Mouse (Mus musculus) myocyte (in vitro differentiated cells): Measurements from ENCODE around the gene Ssr4. TPM values are rescaled to one million over a fixed set of nuclear protein-coding genes. Genes with fewer than 3 reads are reported as not detected.

ENCODE experiments used
- H3K27me3 ChIP-seq: one replicate; pipeline ENCODE4 v1.6.1; 2011; ENCODE audit not compliant: control insufficient read depth, insufficient read depth, insufficient read length
- H3K36me3 ChIP-seq: one replicate; pipeline ENCODE4 v1.6.1; 2011; ENCODE audit not compliant: control insufficient read depth, insufficient read depth
- H3K4me2 ChIP-seq: one replicate; pipeline ENCODE4 v1.6.1; 2011; ENCODE audit warnings: low read depth, control low read depth
- H3K4me3 ChIP-seq: one replicate; pipeline ENCODE4 v1.5.1; 2011; ENCODE audit warnings: mild to moderate bottlenecking, control low read depth, moderate library complexity
- H3K79me2 ChIP-seq: one replicate; pipeline ENCODE4 v1.6.1; 2011; ENCODE audit not compliant: control insufficient read depth, insufficient read depth
- H3ac ChIP-seq: one replicate; pipeline ENCODE4 v1.6.1; 2011; ENCODE audit not compliant: control insufficient read depth, insufficient read length
- CEBPB ChIP-seq: IDR thresholded peaks from 2 replicates; pipeline ENCODE4 v1.6.1; 2011; ENCODE audit warnings: mild to moderate bottlenecking, moderate library complexity; ENCODE audit not compliant: poor library complexity, insufficient read depth, severe bottlenecking
- E2F4 ChIP-seq: IDR thresholded peaks from one replicate; pipeline ENCODE4 v1.6.1; 2011; ENCODE audit warnings: mild to moderate bottlenecking, control low read depth, moderate library complexity; ENCODE audit not compliant: insufficient read depth
- MAX ChIP-seq: IDR thresholded peaks from one replicate; pipeline ENCODE4 v1.6.1; 2011; ENCODE audit warnings: low read depth, mild to moderate bottlenecking, control low read depth
- MYOD1 ChIP-seq, 3 experiments: IDR thresholded peaks; one replicate each; pipeline ENCODE4 v1.6.1; 2011; ENCODE audit warnings: control low read depth in 2 of 3, low read depth in 2 of 3, mild to moderate bottlenecking in 2 of 3, moderate library complexity in 1 of 3; ENCODE audit not compliant: insufficient read length in 2 of 3, control insufficient read depth in 1 of 3
- MYOG ChIP-seq, 3 experiments: IDR thresholded peaks; one replicate each; pipeline ENCODE4 v1.6.1; 2011; ENCODE audit warnings: control low read depth in 2 of 3, low read depth in 2 of 3, mild to moderate bottlenecking in 2 of 3; ENCODE audit not compliant: insufficient read length in 2 of 3, control insufficient read depth in 1 of 3, insufficient read depth in 1 of 3
- POLR2A ChIP-seq: IDR thresholded peaks from one replicate; pipeline ENCODE4 v1.6.1; 2011; ENCODE audit warnings: low read depth, mild to moderate bottlenecking, control low read depth, moderate library complexity; ENCODE audit not compliant: insufficient read length
- POLR2AphosphoS2 ChIP-seq: IDR thresholded peaks from one replicate; pipeline ENCODE4 v1.6.1; 2011; ENCODE audit warnings: low read depth, control low read depth; ENCODE audit not compliant: insufficient read length
- REST ChIP-seq: IDR thresholded peaks from one replicate; pipeline ENCODE4 v1.6.1; 2011; ENCODE audit warnings: mild to moderate bottlenecking, control low read depth, moderate library complexity; ENCODE audit not compliant: insufficient read depth, insufficient read length
- SRF ChIP-seq: IDR thresholded peaks from one replicate; pipeline ENCODE4 v1.6.1; 2011; ENCODE audit warnings: low read depth; ENCODE audit not compliant: control insufficient read depth, insufficient read length
- TCF12 ChIP-seq: IDR thresholded peaks from one replicate; pipeline ENCODE4 v1.6.1; 2011; ENCODE audit warnings: mild to moderate bottlenecking, control low read depth; ENCODE audit not compliant: poor library complexity, insufficient read depth, severe bottlenecking
- TCF3 ChIP-seq: IDR thresholded peaks from one replicate; pipeline ENCODE4 v1.6.1; 2011; ENCODE audit warnings: low read depth, control low read depth; ENCODE audit not compliant: insufficient read length
- USF1 ChIP-seq: IDR thresholded peaks from one replicate; pipeline ENCODE4 v1.6.1; 2011; ENCODE audit warnings: low read depth, mild to moderate bottlenecking, control low read depth, moderate library complexity
- polyA plus RNA-seq: library from polyadenylated mRNA; unstranded; fragments of >200 nt; fragmentation: generic; extraction: Trizol; gene quantifications from one replicate; pipeline ENCODE4 v1.2.1, GENCODE M21; 2012; ENCODE audit warnings: missing spikeins

Gene Ssr4
- polyA plus RNA-seq, 1 experiment = 224 TPM

GRCm38 (mm10) chrX:73824185-73825151 lies 37.6 kb downstream of the Ssr4 start, which contains the start of gene Pdzd4:
TSS of gene Pdzd4 (minus strand) at chrX:73824969.
- Histone ChIP-seq H3K27me3 (peaks cover 12% of the 10 kb centered on the region), H3K79me2 (no peaks in the 10 kb centered on the region), H3K4me3 (no peak within 1 kb of the TSS), H3ac (no peak within 1 kb of the TSS), H3K4me2 (peak within 1 kb of the TSS; percentile 12), H3K36me3 (no peaks in the 10 kb centered on the region)
- TF ChIP-seq SRF = no peak
- TF ChIP-seq POLR2A = no peak
- TF ChIP-seq MYOD1 (IDR thresholded peaks at IDR 0.05; ENCODE audit: control insufficient read depth in 1 of 3, insufficient read length in 2 of 3, low read depth in 2 of 3) = no peak
- no peak for TF ChIP-seq E2F4
- no peak for TF ChIP-seq USF1
- TF ChIP-seq TCF12 = no peak
- no peak for TF ChIP-seq TCF3
- no peak for TF ChIP-seq MAX
- TF ChIP-seq CEBPB = no peak
- TF ChIP-seq REST = no peak
- no peak for TF ChIP-seq MYOG (IDR thresholded peaks at IDR 0.05; ENCODE audit: control insufficient read depth in 1 of 3, insufficient read depth in 1 of 3, insufficient read length in 2 of 3, low read depth in 2 of 3)
- TF ChIP-seq POLR2AphosphoS2 = no peak

DNA sequence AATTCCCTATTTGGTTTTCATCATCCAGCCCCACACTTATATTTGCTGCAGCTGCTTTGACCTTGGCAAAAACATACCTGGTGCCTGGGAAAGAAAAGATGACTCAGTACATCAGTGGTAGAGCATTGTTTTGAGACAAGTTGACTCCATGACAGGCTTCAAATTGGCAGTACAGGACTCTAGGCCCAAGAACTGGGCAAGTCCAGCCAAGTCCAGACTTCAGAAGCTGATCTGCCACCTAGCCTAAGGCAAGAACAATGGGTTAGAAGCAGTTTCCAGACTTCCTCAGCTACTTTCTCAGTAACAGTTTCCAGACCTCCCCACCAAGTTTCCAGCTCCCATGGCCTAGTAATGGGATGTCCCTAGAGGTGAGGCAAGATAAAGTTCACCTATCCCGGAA lies 48.9 kb downstream of the Ssr4 start:
- Histone ChIP-seq H3K36me3 (no peaks in the 10 kb centered on the region), H3K79me2 (no peaks in the 10 kb centered on the region), H3ac (no peak overlapping the region), H3K4me2 (no peak overlapping the region), H3K4me3 (no peak overlapping the region), H3K27me3 (no peaks in the 10 kb centered on the region)
- TF ChIP-seq POLR2A (no peak), CEBPB (no peak), USF1 (no peak), E2F4 (no peak), MYOG (IDR thresholded peaks at IDR 0.05; ENCODE audit: control insufficient read depth in 1 of 3, insufficient read depth in 1 of 3, insufficient read length in 2 of 3, low read depth in 2 of 3) (no peak), MYOD1 (IDR thresholded peaks at IDR 0.05; ENCODE audit: control insufficient read depth in 1 of 3, insufficient read length in 2 of 3, low read depth in 2 of 3) (no peak), POLR2AphosphoS2 (no peak), SRF (no peak), TCF12 (no peak), REST (no peak), MAX (no peak), TCF3 (no peak)

GRCm38 (mm10) chrX:73836691-73837090 lies 49.9 kb downstream of the Ssr4 start:
- H3K4me3 ChIP-seq = no peak overlapping the region
- no peaks in the 10 kb centered on the region for H3K27me3 ChIP-seq
- TF ChIP-seq POLR2A (no peak), USF1 (no peak), MYOG (IDR thresholded peaks at IDR 0.05; ENCODE audit: control insufficient read depth in 1 of 3, insufficient read depth in 1 of 3, insufficient read length in 2 of 3, low read depth in 2 of 3) (no peak), POLR2AphosphoS2 (no peak), REST (no peak), MAX (no peak), E2F4 (no peak), MYOD1 (IDR thresholded peaks at IDR 0.05; ENCODE audit: control insufficient read depth in 1 of 3, insufficient read length in 2 of 3, low read depth in 2 of 3) (no peak)
- no peaks in the 10 kb centered on the region for H3K79me2 ChIP-seq
- no peaks in the 10 kb centered on the region for H3K36me3 ChIP-seq
- H3K4me2 ChIP-seq = no peak overlapping the region
- no peak overlapping the region for H3ac ChIP-seq

Other genes with a start within 250 kb of the Ssr4 start
- gene Dusp9, start 147.6 kb upstream of the Ssr4 start, polyA plus RNA-seq = 2.9 TPM
- gene Pnck, start 126.9 kb upstream of the Ssr4 start, polyA plus RNA-seq = 0.11 TPM
- 56.3 TPM for gene Slc6a8, start 113.9 kb upstream of the Ssr4 start, polyA plus RNA-seq
- 255 TPM for gene Bcap31, start 70.9 kb upstream of the Ssr4 start, polyA plus RNA-seq
- 14.9 TPM for gene Abcd1, start 70.4 kb upstream of the Ssr4 start, polyA plus RNA-seq
- gene Plxnb3, start 29.9 kb upstream of the Ssr4 start, polyA plus RNA-seq = 0.66 TPM
- gene Srpk3, start 12.6 kb upstream of the Ssr4 start, polyA plus RNA-seq = 16.9 TPM
- gene Idh3g, start 131 bp upstream of the Ssr4 start, polyA plus RNA-seq = 238 TPM
- 0.25 TPM for gene Pdzd4, start 37.9 kb downstream of the Ssr4 start, polyA plus RNA-seq
- gene Avpr2, start 105.1 kb downstream of the Ssr4 start, polyA plus RNA-seq = not detected
- 0.65 TPM for gene L1cam, start 109.1 kb downstream of the Ssr4 start, polyA plus RNA-seq
- 0.24 TPM for gene Arhgap4, start 134.8 kb downstream of the Ssr4 start, polyA plus RNA-seq
- gene Naa10, start 134.9 kb downstream of the Ssr4 start, polyA plus RNA-seq = 83.1 TPM
- 103 TPM for gene Renbp, start 143.8 kb downstream of the Ssr4 start, polyA plus RNA-seq
- gene Hcfc1, start 179.3 kb downstream of the Ssr4 start, polyA plus RNA-seq = 38.1 TPM
- gene Irak1, start 236.9 kb downstream of the Ssr4 start, polyA plus RNA-seq = 28.6 TPM